ENCODE assay signal across 8 mouse cellular contexts in the genomic region with DNA sequence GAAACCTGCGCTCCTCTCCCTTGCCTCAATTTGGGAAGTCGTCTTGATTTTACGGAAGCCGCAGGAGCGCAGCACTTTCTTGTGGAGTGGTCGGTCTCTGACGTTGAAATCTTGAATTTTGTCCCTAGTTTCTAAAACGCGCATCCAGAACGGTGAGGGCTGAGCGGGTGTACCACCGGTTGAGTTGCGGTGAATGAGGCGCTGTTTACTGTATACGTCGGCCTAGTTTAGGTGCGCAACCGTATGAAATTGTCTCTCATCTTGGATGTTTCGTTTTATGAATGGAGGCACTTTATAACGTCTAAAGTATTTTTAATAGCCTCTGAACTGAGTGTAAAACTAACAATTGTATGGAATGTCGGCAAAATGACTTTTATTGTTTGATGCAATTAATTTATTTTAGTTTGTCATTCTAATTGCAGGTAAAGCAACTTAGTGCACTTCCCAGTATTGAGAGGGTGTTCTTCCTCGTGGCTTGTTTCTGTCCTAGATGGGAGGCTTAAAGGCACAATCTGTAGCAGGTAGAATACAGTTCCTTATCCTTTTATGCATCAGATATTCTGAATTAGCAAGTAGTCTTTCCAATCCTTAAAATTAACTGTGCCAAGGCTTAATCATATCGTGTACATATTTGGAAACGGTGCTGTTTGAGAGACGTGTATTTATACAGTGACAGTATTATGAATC. TPM values are rescaled to one million over a fixed set of nuclear protein-coding genes. Genes with fewer than 3 reads are reported as not detected.
DNase-seq lines count a peak whose midpoint lies in the region; ATAC-seq and TF ChIP-seq lines count a peak whose summit lies in the region.

No protein-coding gene starts in this region.

- TF ChIP-seq RAD21 in CH12.LX (IDR thresholded peaks at IDR 0.05; ENCODE audit: low read depth, low read length), result no peak

- no peak for TF ChIP-seq POLR2A in CH12.LX (IDR thresholded peaks at IDR 0.05; ENCODE audit: low read depth, low read length)

- no peak for DNase-seq in heart, postnatal 4 days
- DNase-seq in CH12.LX (ENCODE audit: extremely low read depth), result no peak
- DNase-seq in c-Kit-positive CD71-positive TER-119-positive erythroid progenitor cells, embryonic 14.5 days (ENCODE audit: low spot score), result no peak
- no peak for DNase-seq in cerebellum, postnatal 14 days
- no peak for DNase-seq in adrenal gland, adult 18-20 months (ENCODE audit: low spot score in 2 of 2)

- no peaks in the 10 kb centered on the region; the same call in 1 of the 2 replicates for H3K79me2 ChIP-seq in CH12.LX (replicated peaks; ENCODE audit: control insufficient read depth, extremely low read depth, insufficient read depth, poor library complexity, severe bottlenecking)

- H3K4me1 ChIP-seq in heart, embryonic 12.5 days (replicated peaks), result peaks cover 9% of the 10 kb centered on the region; the same call in 1 of the 2 replicates
- peaks cover 0 to 16% of the 10 kb centered on the region in 2 experiments; a peak in 2 of 4 replicates for H3K4me1 ChIP-seq in CH12.LX (ENCODE audit: control insufficient read depth in 1 of 2, insufficient read depth in 2 of 2)
- H3K4me1 ChIP-seq in forebrain, embryonic 13.5 days, result peaks cover 20% of the 10 kb centered on the region
- peaks cover 33% of the 10 kb centered on the region for H3K4me1 ChIP-seq in liver, embryonic 15.5 days (replicated peaks)

- 7% methylated on average over 25 of the region's 25 CpGs for WGBS in heart, embryonic 12.5 days
- 5% methylated on average over 25 of the region's 25 CpGs for WGBS in forebrain, embryonic 13.5 days
- 5% methylated on average over 25 of the region's 25 CpGs for WGBS in liver, embryonic 15.5 days (ENCODE audit: insufficient replicate concordance)

- H3K36me3 ChIP-seq in heart, embryonic 12.5 days, result peaks cover 14% of the 10 kb centered on the region
- peaks cover 9 to 27% of the 10 kb centered on the region in 2 experiments for H3K36me3 ChIP-seq in CH12.LX (replicated peaks in 1 of 2; ENCODE audit: control insufficient read depth in 1 of 2, insufficient read depth in 1 of 2, low read length in 1 of 2)
- H3K36me3 ChIP-seq in forebrain, embryonic 13.5 days (ENCODE audit: poor library complexity, severe bottlenecking), result peaks cover 13% of the 10 kb centered on the region
- H3K36me3 ChIP-seq in liver, embryonic 15.5 days (replicated peaks), result peaks cover 18% of the 10 kb centered on the region

- peaks cover 6% of the 10 kb centered on the region; the same call in 1 of the 2 replicates for H3K27me3 ChIP-seq in heart, embryonic 12.5 days (replicated peaks)
- H3K27me3 ChIP-seq in CH12.LX (replicated peaks), result peaks cover 6% of the 10 kb centered on the region
- H3K27me3 ChIP-seq in forebrain, embryonic 13.5 days, result peaks cover 14% of the 10 kb centered on the region; the same call in 1 of the 2 replicates
- H3K27me3 ChIP-seq in liver, embryonic 15.5 days, result peaks cover 46% of the 10 kb centered on the region

- no peaks in the 10 kb centered on the region for H3K9me3 ChIP-seq in heart, embryonic 12.5 days (replicated peaks)
- H3K9me3 ChIP-seq in CH12.LX (replicated peaks; ENCODE audit: low read length), result no peaks in the 10 kb centered on the region
- H3K9me3 ChIP-seq in forebrain, embryonic 13.5 days (replicated peaks), result no peaks in the 10 kb centered on the region
- H3K9me3 ChIP-seq in liver, embryonic 15.5 days (replicated peaks), result no peaks in the 10 kb centered on the region

- no peak overlapping the region for H3K27ac ChIP-seq in heart, embryonic 12.5 days (ENCODE audit: poor library complexity, severe bottlenecking)
- no peak overlapping the region for H3K27ac ChIP-seq in CH12.LX (ENCODE audit: insufficient read depth, low read depth)
- no peak overlapping the region for H3K27ac ChIP-seq in forebrain, embryonic 13.5 days
- H3K27ac ChIP-seq in liver, embryonic 15.5 days (replicated peaks), result no peak overlapping the region

- peak overlapping the region; percentile 74 for H3K9ac ChIP-seq in heart, embryonic 12.5 days
- no peak overlapping the region; the same call in 1 of the 2 replicates for H3K9ac ChIP-seq in CH12.LX (ENCODE audit: insufficient read depth, low read depth)
- peak overlapping the region; percentile 83 for H3K9ac ChIP-seq in forebrain, embryonic 13.5 days
- H3K9ac ChIP-seq in liver, embryonic 15.5 days, result peak overlapping the region; percentile 73

- no peak for ATAC-seq in heart, embryonic 12.5 days (ENCODE audit: insufficient number of reproducible peaks, low FRiP score)
- ATAC-seq in forebrain, embryonic 13.5 days, result no peak
- ATAC-seq in liver, embryonic 15.5 days (ENCODE audit: insufficient read depth), result no peak

- peak overlapping the region; percentile 98 for H3K4me2 ChIP-seq in heart, embryonic 12.5 days
- H3K4me2 ChIP-seq in CH12.LX (ENCODE audit: insufficient read depth, low read depth, poor library complexity, severe bottlenecking), result peak overlapping the region; percentile 75
- peak overlapping the region; percentile 82 for H3K4me2 ChIP-seq in forebrain, embryonic 13.5 days
- H3K4me2 ChIP-seq in liver, embryonic 15.5 days, result peak overlapping the region; percentile 100

- TF ChIP-seq CTCF in CH12.LX (conservative IDR thresholded peaks at IDR 0.05 in 1 of 2, IDR thresholded peaks at IDR 0.05 in 1 of 2; ENCODE audit: low read depth in 2 of 2, low read length in 2 of 2), result no peak

- no peak for TF ChIP-seq EP300 in CH12.LX (IDR thresholded peaks at IDR 0.05; ENCODE audit: low read length)

- in situ Hi-C loops in CH12.LX (cut with MboI; ENCODE audit: low pct_ligation_motif_present, low pct_unique_long_range_greater_than_20kb, low sequenced_read_pairs), result no loop called here

- dilution Hi-C loops in CH12.LX (cut with MboI; ENCODE audit: extremely low pct_ligation_motif_present, extremely low pct_unique_long_range_greater_than_20kb, low sequenced_read_pairs), result no loop called here

- peak overlapping the region; percentile 78 for H3K4me3 ChIP-seq in heart, embryonic 12.5 days
- peak overlapping the region; percentile 49 to 74 (median 62) for H3K4me3 ChIP-seq in CH12.LX (replicated peaks in 1 of 3; ENCODE audit: low read depth in 2 of 3, low read length in 2 of 3, poor library complexity in 1 of 3)
- H3K4me3 ChIP-seq in forebrain, embryonic 13.5 days, result peak overlapping the region; percentile 77
- peak overlapping the region; percentile 79 for H3K4me3 ChIP-seq in liver, embryonic 15.5 days (replicated peaks)

TF ChIP-seq in CH12.LX, 34 proteins besides CTCF, POLR2A, EP300 and RAD21:
- no peak for TF ChIP-seq ZC3H11A (IDR thresholded peaks at IDR 0.05; ENCODE audit: low read depth, low read length)
- peak; percentile 85 for TF ChIP-seq POLR2AphosphoS2 (IDR thresholded peaks at IDR 0.05; ENCODE audit: low read depth, low read length)

RNA-seq across cellular contexts. Expression of a gene that starts 1.5 kb away (rescaled TPM):
- 1.5 and 2.1 TPM in 2 replicates for polyA plus RNA-seq in heart, embryonic 12.5 days (2016; fragmentation: Nextera tagmentation; extraction: Ambion mirVana)
- 1 to 10 TPM; 1.2 to 1.3 TPM for total RNA-seq in heart, postnatal 4 days (2021)
- total RNA-seq in CH12.LX (2012; rRNA removed) (1.3 and 1.7 TPM in 2 replicates), CH12.LX (2014; rRNA removed) (3.1 and 3.2 TPM in 2 replicates)
- 0.91 and 1.2 TPM in 2 replicates for polyA plus RNA-seq in CH12.LX (2012; ENCODE audit: insufficient read length, low read depth)
- polyA plus RNA-seq in forebrain, embryonic 13.5 days (2015; fragmentation: Nextera tagmentation; extraction: Ambion mirVana), result 7.5 and 8.0 TPM in 2 replicates
- 1.2 and 1.3 TPM in 2 replicates for polyA plus RNA-seq in liver, embryonic 15.5 days (2015; fragmentation: Nextera tagmentation; extraction: Ambion mirVana)
- total RNA-seq in adrenal gland, adult 18-20 months (2021), result 1 to 10 TPM; 1.6 TPM

RNA-seq across cellular contexts. Expression of a gene that starts 33.2 kb away (rescaled TPM):
- polyA plus RNA-seq in heart, embryonic 12.5 days (2016; fragmentation: Nextera tagmentation; extraction: Ambion mirVana), result 124 TPM in 2 replicates
- 100 to 1,000 TPM; 132 to 134 TPM for total RNA-seq in heart, postnatal 4 days (2021)
- total RNA-seq in CH12.LX (2012; rRNA removed) (213 and 240 TPM in 2 replicates), CH12.LX (2014; rRNA removed) (120 and 128 TPM in 2 replicates)
- 372 and 420 TPM in 2 replicates for polyA plus RNA-seq in CH12.LX (2012; ENCODE audit: insufficient read length, low read depth)
- 125 and 135 TPM in 2 replicates for polyA plus RNA-seq in forebrain, embryonic 13.5 days (2015; fragmentation: Nextera tagmentation; extraction: Ambion mirVana)
- polyA plus RNA-seq in liver, embryonic 15.5 days (2015; fragmentation: Nextera tagmentation; extraction: Ambion mirVana), result 74.9 and 78.5 TPM in 2 replicates
- 100 to 1,000 TPM; 147 to 186 TPM for total RNA-seq in adrenal gland, adult 18-20 months (2021)

RNA-seq across cellular contexts. Expression of a gene that starts 54.1 kb away (rescaled TPM):
- polyA plus RNA-seq in heart, embryonic 12.5 days (2016; fragmentation: Nextera tagmentation; extraction: Ambion mirVana), result 22.3 and 25.9 TPM in 2 replicates
- total RNA-seq in heart, postnatal 4 days (2021), result 10 to 100 TPM; 18.2 to 21.4 TPM
- total RNA-seq in CH12.LX (2012; rRNA removed) (16.2 TPM in 2 replicates), CH12.LX (2014; rRNA removed) (24.4 and 29.8 TPM in 2 replicates)
- 27.3 and 35.2 TPM in 2 replicates for polyA plus RNA-seq in CH12.LX (2012; ENCODE audit: insufficient read length, low read depth)
- polyA plus RNA-seq in forebrain, embryonic 13.5 days (2015; fragmentation: Nextera tagmentation; extraction: Ambion mirVana), result 35.9 and 36.2 TPM in 2 replicates
- polyA plus RNA-seq in liver, embryonic 15.5 days (2015; fragmentation: Nextera tagmentation; extraction: Ambion mirVana), result 20.2 and 20.9 TPM in 2 replicates
- total RNA-seq in adrenal gland, adult 18-20 months (2021), result 10 to 100 TPM; 39.1 to 40.5 TPM
